Mouse (Mus musculus) intestine, embryonic 15.5 days (tissue): Measurements from ENCODE around the gene Hand1. TPM values are rescaled to one million over a fixed set of nuclear protein-coding genes. Genes with fewer than 3 reads are reported as not detected.
"Not testable (repeated sequence)": the region's sequence is repeated elsewhere in the genome, so short reads cannot be mapped to it uniquely, and the experiment has no call there.

Experiments
- ATAC-seq: fragments of 200-750 bp; cut with Nextera tagmentation; 2 replicates; pipeline ENCODE4 v1.8.0; 2017; ENCODE audit warnings: moderate TSS enrichment, moderate library complexity
- H3K27ac ChIP-seq: fragments of 300-500 bp; sonication (generic); 2 replicates; pipeline ENCODE4 v1.5.1; 2015; ENCODE audit warnings: mild to moderate bottlenecking, inconsistent platforms
- H3K27me3 ChIP-seq: fragments of 300-500 bp; sonication (generic); replicated peaks from 2 replicates; pipeline ENCODE4 v1.6.1; 2015; ENCODE audit warnings: inconsistent platforms
- H3K36me3 ChIP-seq: fragments of 300-500 bp; sonication (generic); 2 replicates; pipeline ENCODE4 v1.6.1; 2015; ENCODE audit warnings: inconsistent platforms
- H3K4me1 ChIP-seq: fragments of 300-500 bp; sonication (generic); replicated peaks from 2 replicates; pipeline ENCODE4 v1.6.1; 2015; ENCODE audit warnings: inconsistent platforms
- H3K4me2 ChIP-seq: fragments of 300-500 bp; sonication (generic); replicated peaks from 2 replicates; pipeline ENCODE4 v1.6.1; 2015; ENCODE audit warnings: mild to moderate bottlenecking, inconsistent platforms
- H3K4me3 ChIP-seq: fragments of 300-500 bp; sonication (generic); replicated peaks from 2 replicates; pipeline ENCODE4 v1.5.1; 2015; ENCODE audit warnings: inconsistent platforms
- H3K9ac ChIP-seq: fragments of 300-500 bp; sonication (generic); 2 replicates; pipeline ENCODE4 v1.6.1; 2015; ENCODE audit warnings: inconsistent platforms
- H3K9me3 ChIP-seq: fragments of 300-500 bp; sonication (generic); 2 replicates; pipeline ENCODE4 v1.6.1; 2016; ENCODE audit warnings: inconsistent platforms
- WGBS: fragments of 180-500 bp; shearing (Covaris S2); methylation state at CpG from one replicate; pipeline ENCODE4 v1.1.7; 2015; 5-methylcytosine and 5-hydroxymethylcytosine counted together
- polyA plus RNA-seq: library from polyadenylated mRNA; unstranded; fragments of >200 nt; fragmentation: Nextera tagmentation; extraction: Ambion mirVana; gene quantifications from 2 replicates; pipeline ENCODE4 v1.2.1, GENCODE M21; 2015

Gene Hand1
- polyA plus RNA-seq, 1 experiment from 2014 or later, result 27.5 TPM

DNA sequence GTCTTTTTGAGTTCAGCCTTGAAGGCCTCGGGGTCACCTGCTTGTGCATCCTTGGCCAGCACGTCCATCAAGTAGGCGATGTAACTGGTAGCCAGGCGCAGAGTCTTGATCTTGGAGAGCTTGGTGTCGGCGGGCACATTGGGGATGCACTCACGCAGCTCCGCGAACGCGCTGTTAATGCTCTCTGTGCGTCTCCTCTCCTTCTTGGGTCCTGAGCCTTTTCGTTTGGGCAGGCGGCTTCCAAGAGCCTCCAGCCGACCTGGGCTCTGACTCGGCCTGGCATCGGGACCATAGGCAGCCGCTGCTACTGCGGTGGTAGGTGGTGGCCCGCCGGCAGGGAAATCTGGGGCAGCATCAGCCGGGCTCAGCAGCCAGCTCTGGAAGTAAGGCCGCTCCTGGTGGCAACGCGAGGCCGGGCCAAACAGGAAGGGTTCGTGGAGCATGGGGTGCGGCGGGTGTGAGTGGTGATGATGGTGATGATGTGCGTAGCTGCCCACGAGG is 1.3 kb downstream of the Hand1 start:
- Histone ChIP-seq H3K27ac (peak overlapping the region; percentile 76), H3K36me3 (no peaks in the 10 kb centered on the region), H3K27me3 (peaks cover 71% of the 10 kb centered on the region), H3K4me2 (peak overlapping the region; percentile 73), H3K4me1 (peaks cover 14% of the 10 kb centered on the region), H3K4me3 (peak overlapping the region; percentile 44), H3K9me3 (no peaks in the 10 kb centered on the region), H3K9ac (peak overlapping the region; percentile 50)
- ATAC-seq, result no peak
- WGBS, result 11% methylated on average over 31 of the region's 31 CpGs

DNA sequence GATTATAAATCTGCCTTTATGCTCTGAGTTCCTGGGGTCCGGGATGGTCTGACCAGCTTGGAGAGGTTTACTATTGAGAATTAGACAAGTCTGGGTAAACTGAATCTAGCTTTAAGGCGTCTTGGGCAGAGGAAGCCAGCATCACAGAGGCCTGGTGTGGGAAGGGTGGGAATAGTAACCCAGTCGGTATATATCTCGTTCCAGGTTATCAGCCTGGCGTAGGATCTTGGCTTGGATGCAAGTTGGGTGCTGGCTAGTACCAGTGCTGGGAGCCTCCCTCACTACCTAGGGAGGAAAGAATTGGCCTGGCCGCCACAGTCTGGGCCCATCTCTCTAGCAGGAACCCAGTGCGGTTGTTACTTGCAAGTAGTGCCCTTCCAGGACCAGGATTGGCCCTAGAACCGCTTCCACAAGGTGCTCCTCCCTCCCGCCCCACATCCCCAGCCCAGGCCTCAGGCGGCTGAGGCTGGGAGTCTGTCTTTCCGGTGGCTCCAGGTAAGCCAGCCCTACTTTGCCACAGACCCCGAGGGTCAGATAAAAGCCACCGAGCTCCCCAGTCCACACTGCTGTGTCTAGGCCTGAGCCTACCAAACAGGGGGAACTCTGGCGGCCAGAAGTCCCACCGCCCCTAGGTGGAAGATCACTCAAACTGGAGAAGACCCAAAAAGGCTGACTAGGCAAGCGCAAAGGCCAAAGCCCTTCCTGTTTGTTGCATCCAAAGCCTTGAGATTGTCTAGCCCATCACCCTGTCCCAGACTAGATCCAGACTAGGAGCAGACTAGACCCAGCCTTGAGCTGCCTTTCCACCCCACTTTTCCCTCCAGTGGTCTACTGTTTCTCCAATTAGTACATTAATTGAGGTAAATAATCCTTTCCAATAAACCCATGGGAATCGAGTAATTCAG is 2.5 kb downstream of the Hand1 start:
- Histone ChIP-seq H3K27ac (peak overlapping the region; percentile 13), H3K4me3 (peak overlapping the region; percentile 44), H3K4me1 (peaks cover 14% of the 10 kb centered on the region), H3K36me3 (no peaks in the 10 kb centered on the region), H3K27me3 (peaks cover 59% of the 10 kb centered on the region), H3K9ac (peak overlapping the region; percentile 55), H3K4me2 (peak overlapping the region; percentile 73), H3K9me3 (no peaks in the 10 kb centered on the region)
- ATAC-seq, result no peak
- WGBS, result 39% methylated on average over 17 of the region's 17 CpGs

DNA sequence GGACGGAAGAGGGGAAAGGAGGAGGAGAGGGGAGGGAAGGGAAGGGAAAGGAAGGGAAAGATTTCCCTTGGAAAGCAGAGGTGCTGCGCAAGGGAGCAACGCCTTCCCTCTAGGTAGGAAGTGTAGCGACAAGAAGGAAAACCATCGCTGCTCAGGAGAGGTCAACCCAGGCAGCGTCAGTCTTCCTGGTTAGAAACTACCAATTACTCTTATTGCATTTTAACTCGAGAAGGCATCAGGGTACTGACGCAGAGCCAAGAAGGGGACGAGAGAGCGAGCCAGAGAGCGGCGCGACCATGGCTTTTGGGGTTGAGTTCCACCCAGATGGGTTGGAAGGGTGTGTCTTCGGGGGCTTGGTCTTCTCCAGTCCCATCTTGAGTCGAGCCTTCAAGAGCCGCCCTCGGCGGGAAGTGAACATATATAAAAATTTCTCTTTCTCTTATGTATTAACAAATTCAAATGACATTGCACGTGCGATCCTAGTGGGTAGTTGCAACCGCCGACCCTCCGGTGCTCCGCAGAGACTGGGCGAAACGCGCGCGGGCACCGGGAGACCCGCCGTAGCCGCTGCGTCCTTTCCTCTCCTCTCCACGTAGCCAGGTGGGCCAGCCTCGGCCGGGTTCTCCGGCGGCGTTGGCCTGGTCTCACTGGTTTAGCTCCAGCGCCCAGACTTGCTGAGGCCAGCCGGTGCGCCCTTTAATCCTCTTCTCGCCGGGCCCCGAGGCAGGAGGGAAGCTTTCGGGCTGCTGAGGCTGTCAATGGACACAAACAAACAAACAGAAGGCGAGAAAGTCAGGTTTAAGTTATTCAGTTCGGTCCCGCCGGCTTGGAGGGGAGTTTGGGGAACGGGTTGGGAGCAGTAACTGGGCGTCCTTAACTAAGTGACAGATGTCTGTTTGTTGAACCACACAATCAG is 3.4 kb downstream of the Hand1 start:
- H3K27ac ChIP-seq, result peak overlapping the region; percentile 13
- H3K9me3 ChIP-seq, result no peaks in the 10 kb centered on the region
- H3K4me2 ChIP-seq, result peak overlapping the region; percentile 73
- H3K36me3 ChIP-seq, result no peaks in the 10 kb centered on the region
- peak overlapping the region; percentile 55 for H3K9ac ChIP-seq
- H3K4me1 ChIP-seq, result peaks cover 19% of the 10 kb centered on the region
- 10% methylated on average over 53 of the region's 53 CpGs for WGBS
- peaks cover 55% of the 10 kb centered on the region for H3K27me3 ChIP-seq
- H3K4me3 ChIP-seq, result peak overlapping the region; percentile 44
- ATAC-seq, result no peak

DNA sequence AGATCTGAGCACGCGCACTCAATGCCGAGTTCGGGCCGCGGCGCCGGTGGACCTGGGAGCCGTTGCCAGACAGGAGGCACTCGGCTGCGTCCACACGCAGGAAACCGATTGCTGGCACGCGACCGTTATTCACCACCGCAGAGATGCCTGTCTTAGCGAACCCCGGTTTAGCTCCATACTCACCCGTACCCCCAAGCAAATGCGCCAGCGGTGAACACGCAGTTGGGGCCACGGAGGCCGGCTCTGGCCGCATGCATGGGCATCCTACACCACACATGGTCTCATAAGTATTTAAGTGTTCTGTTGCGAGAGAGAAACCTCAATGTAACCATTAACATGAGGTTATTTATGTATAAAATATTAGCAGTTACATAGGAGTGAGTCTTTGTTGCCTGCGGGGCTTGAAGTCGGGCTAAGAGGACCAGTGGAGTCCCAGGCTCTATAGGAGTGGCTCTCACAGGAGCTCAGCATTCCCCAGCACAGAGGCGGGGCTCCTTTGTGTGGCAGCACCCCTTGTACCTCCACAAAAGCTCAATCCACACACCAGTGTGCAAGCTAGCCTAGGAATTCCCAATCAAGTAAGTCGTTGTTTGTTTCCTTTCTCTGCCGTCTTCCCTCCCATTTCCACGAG is 4.6 kb downstream of the Hand1 start:
- 5% methylated on average over 33 of the region's 33 CpGs for WGBS

DNA sequence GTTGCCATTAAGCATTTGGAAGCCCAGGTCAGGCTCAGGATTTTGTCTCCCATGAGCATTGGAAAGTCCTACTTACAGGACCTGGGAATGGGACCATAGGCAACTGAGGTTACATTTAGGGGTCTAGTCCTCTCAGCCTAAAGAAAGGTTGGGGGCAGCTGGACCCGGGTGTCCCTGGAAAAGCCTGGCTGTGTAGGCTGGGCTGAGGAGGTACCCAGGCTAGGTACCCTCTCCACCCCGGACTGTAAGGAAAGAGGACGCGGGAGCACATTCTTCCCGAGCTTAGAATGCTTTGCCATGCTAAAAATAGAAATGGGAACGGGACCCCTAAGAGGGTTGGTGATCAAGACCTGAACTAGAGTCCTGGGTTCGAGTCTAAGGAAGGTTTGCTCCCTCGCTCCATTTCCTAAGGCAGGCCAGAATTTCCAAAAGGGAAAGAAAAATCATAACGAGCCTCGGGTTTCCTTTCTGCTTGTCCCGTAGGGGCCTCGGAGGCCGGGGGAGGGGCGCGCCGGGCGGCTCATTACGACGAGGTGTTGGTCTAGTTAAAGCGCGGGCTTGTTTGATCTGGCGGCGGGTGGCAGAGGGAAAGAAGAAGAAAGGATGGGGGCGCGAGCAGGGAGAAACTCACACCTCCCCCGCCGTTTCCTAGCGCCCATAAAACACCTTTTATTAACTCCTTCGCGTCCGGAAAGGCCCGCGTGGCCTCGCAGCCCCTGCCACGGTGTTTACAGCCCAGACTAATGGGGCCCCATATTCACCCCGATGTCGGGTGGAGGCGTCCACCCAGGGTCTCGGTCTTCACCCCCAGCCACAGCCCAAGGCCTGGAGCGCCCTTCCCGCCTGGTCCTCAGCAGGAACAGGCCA is 5.3 kb downstream of the Hand1 start:
- 4% methylated on average over 41 of the region's 41 CpGs for WGBS
- peak; percentile 20; the same call in 1 of the 2 replicates for ATAC-seq
- peaks cover 37% of the 10 kb centered on the region for H3K27me3 ChIP-seq

More for the DNA sequence above, 4.6 kb downstream of the Hand1 start:
- Histone ChIP-seq H3K4me2 (peak overlapping the region; percentile 73), H3K27ac (no peak overlapping the region), H3K9me3 (no peaks in the 10 kb centered on the region), H3K4me3 (peak overlapping the region; percentile 44), H3K4me1 (peaks cover 26% of the 10 kb centered on the region), H3K9ac (peak overlapping the region; percentile 46), H3K36me3 (no peaks in the 10 kb centered on the region), H3K27me3 (peaks cover 44% of the 10 kb centered on the region)
- ATAC-seq, result no peak

DNA sequence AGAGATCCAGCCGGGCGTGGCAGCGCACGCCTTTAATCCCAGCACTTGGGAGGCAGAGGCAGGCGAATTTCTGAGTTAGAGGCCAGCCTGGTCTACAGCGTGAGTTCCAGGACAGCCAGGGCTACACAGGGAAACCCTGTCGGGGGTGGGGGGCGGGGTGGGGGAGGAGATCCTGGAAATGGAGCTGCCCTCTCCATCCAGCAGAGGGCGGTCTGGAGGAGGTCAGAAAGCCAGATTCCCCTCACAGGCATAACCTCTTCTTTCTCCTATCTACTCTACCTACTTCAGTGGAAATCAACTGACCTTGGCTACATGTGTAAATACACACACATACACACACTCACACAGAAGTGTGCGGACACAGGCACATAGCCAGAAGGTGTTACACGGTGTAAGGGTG is 7.4 kb downstream of the Hand1 start:
- H3K36me3 ChIP-seq, ATAC-seq, H3K4me3 ChIP-seq, H3K27ac ChIP-seq, H3K9ac ChIP-seq, H3K4me2 ChIP-seq, H3K9me3 ChIP-seq: not testable (repeated sequence)
- peaks cover 18% of the 10 kb centered on the region for H3K27me3 ChIP-seq
- WGBS, result 62% methylated on average over 11 of the region's 11 CpGs
- peaks cover 26% of the 10 kb centered on the region for H3K4me1 ChIP-seq

More for the DNA sequence above, 5.3 kb downstream of the Hand1 start:
- Histone ChIP-seq H3K9ac (peak overlapping the region; percentile 46), H3K4me1 (peaks cover 26% of the 10 kb centered on the region), H3K27ac (no peak overlapping the region), H3K36me3 (no peaks in the 10 kb centered on the region), H3K9me3 (no peaks in the 10 kb centered on the region), H3K4me2 (peak overlapping the region; percentile 73), H3K4me3 (peak overlapping the region; percentile 44)

DNA sequence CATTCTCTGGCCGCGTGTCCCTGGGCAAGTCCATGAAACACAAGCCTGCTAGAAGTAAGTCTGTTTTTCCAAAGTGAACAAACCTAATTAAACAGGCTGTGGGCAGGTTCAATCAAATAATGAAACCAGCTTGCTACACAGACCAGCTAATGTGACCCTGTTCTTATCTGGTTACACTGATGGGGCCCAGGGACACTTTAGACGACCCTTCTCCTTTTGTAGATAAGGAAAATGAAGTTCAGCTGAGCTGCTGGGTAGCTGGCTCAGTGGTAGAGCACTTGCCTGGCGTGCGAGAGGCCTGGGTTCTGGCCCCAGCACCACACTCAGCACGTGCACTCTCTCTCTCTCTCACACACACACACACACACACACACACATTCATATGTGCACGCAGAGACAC is 8.9 kb downstream of the Hand1 start:
- ATAC-seq, result no peak

DNA sequence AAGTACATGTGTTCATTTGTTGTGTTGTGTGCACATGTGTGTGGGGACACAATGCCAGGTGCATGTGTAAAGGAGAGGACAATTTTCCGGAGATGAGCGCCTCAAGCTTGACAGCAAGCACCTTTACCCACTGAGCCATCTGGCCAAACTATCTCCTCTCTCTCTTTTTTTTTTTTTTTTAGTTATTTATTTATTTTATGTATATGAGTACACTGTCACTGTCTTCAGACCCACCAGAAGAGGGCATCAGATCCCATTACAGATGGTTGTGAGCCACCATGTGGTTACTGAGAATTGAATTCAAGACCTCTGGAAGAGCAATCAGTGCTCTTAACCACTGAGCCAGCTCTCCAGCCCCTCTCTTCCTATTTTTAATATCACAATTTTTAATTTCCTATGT is 9.5 kb downstream of the Hand1 start:
- H3K27ac ChIP-seq, ATAC-seq, H3K9me3 ChIP-seq, H3K36me3 ChIP-seq, H3K27me3 ChIP-seq, H3K4me3 ChIP-seq, H3K9ac ChIP-seq, H3K4me2 ChIP-seq: not testable (repeated sequence)
- 92% methylated on average over 2 of the region's 2 CpGs for WGBS
- H3K4me1 ChIP-seq, result peaks cover 20% of the 10 kb centered on the region

More for the DNA sequence above, 8.9 kb downstream of the Hand1 start:
- WGBS, result 62% methylated on average over 7 of the region's 7 CpGs
- Histone ChIP-seq H3K4me1 (peaks cover 20% of the 10 kb centered on the region), H3K4me3 (no peak overlapping the region), H3K9ac (no peak overlapping the region), H3K36me3 (no peaks in the 10 kb centered on the region), H3K27me3 (peaks cover 4% of the 10 kb centered on the region), H3K4me2 (no peak overlapping the region), H3K27ac (no peak overlapping the region), H3K9me3 (no peaks in the 10 kb centered on the region)

DNA sequence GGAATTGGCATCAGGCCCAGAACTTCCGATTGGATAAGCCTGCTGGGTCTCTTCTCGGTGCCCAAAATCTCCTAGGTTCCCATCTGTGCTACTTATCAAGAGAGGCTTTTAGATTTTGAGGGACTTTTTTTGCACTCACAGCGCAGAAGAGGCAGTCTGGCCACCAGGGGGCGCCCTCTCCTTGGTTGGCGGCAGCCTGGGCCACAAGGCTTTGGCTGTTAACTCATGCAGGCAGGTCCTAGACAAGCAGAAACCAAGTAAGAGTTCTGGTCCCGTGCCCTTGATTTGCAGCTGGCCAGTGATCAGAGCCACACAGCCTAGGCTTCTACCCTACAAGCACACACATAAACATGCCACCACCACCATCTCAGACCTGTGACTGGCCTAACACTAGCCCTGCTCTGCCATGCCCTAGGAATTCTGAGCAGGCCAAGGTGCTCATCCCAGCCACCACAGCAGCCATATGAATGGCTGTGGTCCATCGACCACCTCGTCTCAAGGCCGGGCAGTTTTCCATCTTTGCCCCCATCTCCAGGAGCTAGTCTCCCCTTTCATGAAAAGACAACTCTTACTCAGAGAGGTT is 12.5 kb downstream of the Hand1 start:
- no peak overlapping the region for H3K27ac ChIP-seq
- no peaks in the 10 kb centered on the region for H3K36me3 ChIP-seq
- no peaks in the 10 kb centered on the region for H3K9me3 ChIP-seq
- no peak overlapping the region for H3K4me2 ChIP-seq
- 27% methylated on average over 9 of the region's 9 CpGs for WGBS
- H3K9ac ChIP-seq, result no peak overlapping the region
- no peaks in the 10 kb centered on the region for H3K27me3 ChIP-seq
- H3K4me1 ChIP-seq, result peaks cover 12% of the 10 kb centered on the region; the same call in 1 of the 2 replicates
- no peak overlapping the region for H3K4me3 ChIP-seq
- ATAC-seq, result peak; percentile 66

DNA sequence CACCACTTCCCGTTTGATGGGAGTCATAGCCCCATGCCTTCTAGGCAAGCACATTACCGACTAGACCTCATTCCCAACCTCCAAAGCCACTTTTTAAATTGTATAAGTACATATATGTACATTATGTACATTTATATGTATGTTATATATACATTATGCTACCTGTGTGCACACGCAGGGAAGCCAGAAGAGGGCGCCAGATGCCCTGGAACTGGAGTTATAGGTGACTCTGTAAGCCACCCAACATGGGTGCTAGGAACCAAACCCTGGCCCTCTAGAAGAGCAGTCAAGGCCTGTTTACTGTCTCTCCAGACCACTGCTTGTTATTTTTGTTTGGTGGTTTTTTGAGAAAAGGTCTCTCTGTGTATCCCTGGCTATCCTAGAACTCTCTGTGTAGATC is 14.4 kb downstream of the Hand1 start:
- no peak for ATAC-seq
- WGBS, result 87% methylated on average over 4 of the region's 4 CpGs
- H3K27ac ChIP-seq, result no peak overlapping the region
- no peak overlapping the region for H3K4me3 ChIP-seq
- H3K4me1 ChIP-seq, result no peaks in the 10 kb centered on the region
- H3K4me2 ChIP-seq, result no peak overlapping the region
- H3K36me3 ChIP-seq, result no peaks in the 10 kb centered on the region
- no peaks in the 10 kb centered on the region for H3K9me3 ChIP-seq
- no peak overlapping the region for H3K9ac ChIP-seq
- H3K27me3 ChIP-seq, result no peaks in the 10 kb centered on the region

DNA sequence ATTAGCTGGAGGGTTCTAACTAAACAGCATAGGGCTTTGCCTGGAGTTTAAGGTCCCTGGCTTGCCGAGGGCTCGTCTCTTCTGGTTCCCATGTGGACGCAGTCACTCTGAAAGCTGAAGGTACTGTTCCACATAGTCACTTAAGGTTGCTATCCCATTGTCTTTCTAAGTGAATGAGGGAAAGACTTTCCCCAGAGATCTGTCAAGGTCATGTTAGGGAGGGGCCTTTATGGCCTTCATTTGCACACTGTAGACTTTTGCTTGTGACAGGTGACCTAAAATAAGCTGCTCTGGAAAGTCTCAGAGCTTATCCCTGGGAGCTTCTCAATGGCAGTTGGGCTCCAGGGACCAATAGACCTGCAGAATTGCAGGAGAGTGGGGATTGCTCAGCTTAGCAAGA is 19.0 kb downstream of the Hand1 start:
- 89% methylated on average over 3 of the region's 3 CpGs for WGBS
- H3K4me3 ChIP-seq, result no peak overlapping the region
- H3K36me3 ChIP-seq, result peaks cover 15% of the 10 kb centered on the region
- H3K4me2 ChIP-seq, result no peak overlapping the region
- H3K9ac ChIP-seq, result no peak overlapping the region
- no peaks in the 10 kb centered on the region for H3K27me3 ChIP-seq
- ATAC-seq, result no peak
- peaks cover 6% of the 10 kb centered on the region for H3K4me1 ChIP-seq
- H3K9me3 ChIP-seq, result no peaks in the 10 kb centered on the region
- H3K27ac ChIP-seq, result no peak overlapping the region
